Mouse (Mus musculus): Measurements from ENCODE around the gene BC048507. TPM values are rescaled to one million over a fixed set of nuclear protein-coding genes. Genes with fewer than 3 reads are reported as not detected.

Gene BC048507
- polyA plus RNA-seq, 1 experiment from 2014 or later = not detected

DNA sequence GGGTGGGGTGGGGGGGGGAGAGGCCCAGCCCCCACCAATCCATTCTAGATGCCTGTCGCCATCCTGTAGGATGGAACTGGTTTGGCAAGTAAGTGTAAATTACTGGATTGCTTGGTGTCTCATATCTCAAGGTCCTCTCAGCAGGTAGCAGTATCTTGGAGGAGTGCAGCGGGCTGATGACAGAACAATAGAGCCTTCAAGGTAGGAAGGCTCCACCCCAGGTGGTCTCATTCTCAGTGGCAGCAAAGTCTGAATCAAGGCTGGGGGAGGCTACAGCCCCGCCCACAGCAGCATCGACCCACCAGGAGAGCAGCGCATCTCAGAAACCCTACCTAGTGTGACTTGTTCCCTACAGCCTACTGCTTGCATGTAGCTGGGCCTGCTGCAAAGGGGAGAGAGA is 46.6 kb downstream of the BC048507 start:
- no peak overlapping the region for H3K4me2 ChIP-seq (ENCODE audit: low read length)

More for the DNA sequence above, 46.6 kb downstream of the BC048507 start:
- Histone ChIP-seq H3K9ac (ENCODE audit: low read depth, low read length) (no peak overlapping the region), H3K4me1 (replicated peaks; ENCODE audit: insufficient read depth, low read length) (no peaks in the 10 kb centered on the region), H3K27me3 (ENCODE audit: insufficient read depth, low read length) (no peaks in the 10 kb centered on the region), H3K4me3 (replicated peaks; ENCODE audit: low read depth, low read length) (no peak overlapping the region), H3K27ac (no peak overlapping the region), H3K36me3 (ENCODE audit: insufficient read depth, low read length) (no peaks in the 10 kb centered on the region), H3K9me3 (replicated peaks; ENCODE audit: low read length) (peaks cover 7% of the 10 kb centered on the region; the same call in 1 of the 2 replicates)
- ATAC-seq (replicated peaks; ENCODE audit: low FRiP score, low read depth) (no peak), DNase-seq (ENCODE audit: low spot score) (no peak)
- no peak for TF ChIP-seq CTCF (IDR thresholded peaks at IDR 0.05; ENCODE audit: low read depth)
- 37% methylated on average over 5 of the region's 5 CpGs for WGBS

Other genes with a start within 250 kb of the BC048507 start
- 0.08 TPM in 1 of 2 replicates, not detected in the other for gene Gm49345, start 225.6 kb upstream of the BC048507 start, polyA plus RNA-seq (2015; fragmentation: Nextera tagmentation; extraction: Ambion mirVana)
- 2.5 and 3.3 TPM in 2 replicates for gene Zfp729a, start 225.5 kb upstream of the BC048507 start, polyA plus RNA-seq (2015; fragmentation: Nextera tagmentation; extraction: Ambion mirVana)
- gene Zfp738, start 176.3 kb upstream of the BC048507 start, polyA plus RNA-seq (2015; fragmentation: Nextera tagmentation; extraction: Ambion mirVana) = 7.3 and 7.5 TPM in 2 replicates
- gene Zfp65, start 134.2 kb upstream of the BC048507 start, polyA plus RNA-seq (2015; fragmentation: Nextera tagmentation; extraction: Ambion mirVana) = 3.7 and 4.1 TPM in 2 replicates
- gene Zfp85, start 108.1 kb upstream of the BC048507 start, polyA plus RNA-seq (2015; fragmentation: Nextera tagmentation; extraction: Ambion mirVana) = 5.3 and 5.4 TPM in 2 replicates
- 1.6 TPM in 2 replicates for gene Zfp493, start 83.6 kb upstream of the BC048507 start, polyA plus RNA-seq (2015; fragmentation: Nextera tagmentation; extraction: Ambion mirVana)
- gene Zfp273, start 49.6 kb upstream of the BC048507 start, polyA plus RNA-seq (2015; fragmentation: Nextera tagmentation; extraction: Ambion mirVana) = 6.9 and 7.1 TPM in 2 replicates
- gene Gm10037, start 32.2 kb upstream of the BC048507 start, polyA plus RNA-seq (2015; fragmentation: Nextera tagmentation; extraction: Ambion mirVana) = 2.2 and 2.5 TPM in 2 replicates